Mouse (Mus musculus): ENCODE results near the gene Cpsf3.

DNA sequence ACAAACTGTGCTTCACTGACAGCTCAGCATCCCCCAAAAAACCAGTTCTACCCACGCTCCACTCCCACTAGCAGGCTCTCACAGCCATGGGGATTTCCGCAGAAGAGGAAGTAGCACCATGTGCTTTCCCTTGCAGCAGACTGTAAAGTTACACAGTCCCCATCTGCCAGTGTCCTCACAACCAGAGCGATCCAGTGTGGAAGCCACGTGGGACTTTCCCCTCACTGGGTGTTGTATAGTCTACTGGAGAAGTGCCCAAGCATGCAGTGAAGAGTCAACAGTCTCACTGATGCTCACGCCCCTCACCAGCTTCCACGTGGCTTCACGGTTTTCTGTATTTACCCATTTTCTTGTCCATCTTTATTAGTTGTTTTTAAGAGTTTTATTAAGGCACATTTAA is 50.7 kb downstream of the Cpsf3 start:
- TF ChIP-seq CTCF (IDR thresholded peaks at IDR 0.05; ENCODE audit: insufficient read depth, low read depth, low read length) = no peak
- TF ChIP-seq POLR2A (IDR thresholded peaks at IDR 0.05; ENCODE audit: insufficient read depth, low read depth, low read length) = no peak

All from olfactory bulb, adult 2 months (tissue).